Mouse (Mus musculus) limb, embryonic 10.5 days (tissue): ENCODE measurements around the gene Ctsk. TPM values are rescaled to one million over a fixed set of nuclear protein-coding genes. Genes with fewer than 3 reads are reported as not detected.
"Not testable (repeated sequence)": the region's sequence is repeated elsewhere in the genome, so short reads cannot be mapped to it uniquely, and the experiment has no call there.

ENCODE experiments used
- DNase-seq: peaks from one replicate; pipeline ENCODE4 v3.0.0-alpha.2; 2017; ENCODE audit warnings: low spot score
- H3K27ac ChIP-seq: fragments of 300-500 bp; sonication (generic); 2 replicates; pipeline ENCODE4 v1.5.1; 2016; ENCODE audit warnings: mild to moderate bottlenecking
- H3K27me3 ChIP-seq: fragments of 300-500 bp; sonication (generic); 2 replicates; pipeline ENCODE4 v1.6.1; 2016; ENCODE audit warnings: low read depth, mild to moderate bottlenecking; ENCODE audit not compliant: poor library complexity, severe bottlenecking
- H3K36me3 ChIP-seq: fragments of 300-500 bp; sonication (generic); 2 replicates; pipeline ENCODE4 v1.6.1; 2016; ENCODE audit warnings: mild to moderate bottlenecking, moderate library complexity
- H3K4me1 ChIP-seq: fragments of 300-500 bp; sonication (generic); 2 replicates; pipeline ENCODE4 v1.6.1; 2016
- H3K4me3 ChIP-seq: fragments of 300-500 bp; sonication (generic); 2 replicates; pipeline ENCODE4 v1.5.1; 2016; ENCODE audit warnings: mild to moderate bottlenecking, moderate library complexity
- H3K9me3 ChIP-seq: fragments of 300-500 bp; sonication (generic); replicated peaks from 2 replicates; pipeline ENCODE4 v1.6.1; 2016; ENCODE audit warnings: mild to moderate bottlenecking
- WGBS: fragments of 180-500 bp; shearing (Covaris S2); methylation state at CpG from one replicate; pipeline ENCODE4 v1.1.7; 2016; 5-methylcytosine and 5-hydroxymethylcytosine counted together
- polyA plus RNA-seq: library from polyadenylated mRNA; unstranded; fragments of >200 nt; fragmentation: Nextera tagmentation; extraction: Ambion mirVana; gene quantifications from 2 replicates; pipeline ENCODE4 v1.2.1, GENCODE M21; 2016

Gene Ctsk
- polyA plus RNA-seq, 1 experiment from 2014 or later: 4.2 TPM

GRCm38 (mm10) chr3:95529814-95530213 is 30.8 kb downstream of the Ctsk start:
- H3K4me1 ChIP-seq: no peaks in the 10 kb centered on the region
- no peak for DNase-seq
- no peak overlapping the region for H3K27ac ChIP-seq
- no peak overlapping the region for H3K4me3 ChIP-seq
- H3K27me3 ChIP-seq: no peaks in the 10 kb centered on the region
- H3K36me3 ChIP-seq: no peaks in the 10 kb centered on the region
- WGBS: 92% methylated on average over 6 of the region's 6 CpGs
- H3K9me3 ChIP-seq: no peaks in the 10 kb centered on the region

GRCm38 (mm10) chr3:95531025-95531424 is 32.0 kb downstream of the Ctsk start:
- H3K4me3 ChIP-seq: no peak overlapping the region
- H3K36me3 ChIP-seq: no peaks in the 10 kb centered on the region
- no peak overlapping the region for H3K27ac ChIP-seq
- H3K4me1 ChIP-seq: no peaks in the 10 kb centered on the region
- H3K27me3 ChIP-seq: no peaks in the 10 kb centered on the region
- no peaks in the 10 kb centered on the region for H3K9me3 ChIP-seq
- no peak for DNase-seq
- 97% methylated on average over 1 of the region's 1 CpGs for WGBS

- H3K27me3 ChIP-seq: no peaks in the 10 kb centered on the region
- 92% methylated on average over 5 of the region's 5 CpGs for WGBS
- no peaks in the 10 kb centered on the region for H3K9me3 ChIP-seq
- no peak for DNase-seq
- no peak overlapping the region for H3K27ac ChIP-seq
- H3K36me3 ChIP-seq: no peaks in the 10 kb centered on the region
- no peaks in the 10 kb centered on the region for H3K4me1 ChIP-seq
- H3K4me3 ChIP-seq: no peak overlapping the region
Measured at GRCm38 (mm10) chr3:95533364-95533763, 34.3 kb downstream of the Ctsk start.

- 77% methylated on average over 1 of the region's 1 CpGs for WGBS
- no peaks in the 10 kb centered on the region for H3K27me3 ChIP-seq
Measured at GRCm38 (mm10) chr3:95534927-95535326, 35.9 kb downstream of the Ctsk start.

GRCm38 (mm10) chr3:95538936-95539335 is 39.9 kb downstream of the Ctsk start:
- no peak overlapping the region for H3K27ac ChIP-seq
- H3K4me1 ChIP-seq: no peaks in the 10 kb centered on the region
- H3K4me3 ChIP-seq: no peak overlapping the region
- no peaks in the 10 kb centered on the region for H3K27me3 ChIP-seq
- H3K36me3 ChIP-seq: no peaks in the 10 kb centered on the region
- 90% methylated on average over 10 of the region's 10 CpGs for WGBS
- no peak for DNase-seq
- no peaks in the 10 kb centered on the region for H3K9me3 ChIP-seq

More at GRCm38 (mm10) chr3:95534927-95535326, 35.9 kb downstream of the Ctsk start:
- H3K4me3 ChIP-seq: no peak overlapping the region
- H3K36me3 ChIP-seq: no peaks in the 10 kb centered on the region
- H3K27ac ChIP-seq: no peak overlapping the region
- DNase-seq: no peak
- H3K9me3 ChIP-seq: no peaks in the 10 kb centered on the region
- no peaks in the 10 kb centered on the region for H3K4me1 ChIP-seq

GRCm38 (mm10) chr3:95539837-95540236 is 40.8 kb downstream of the Ctsk start:
- Histone ChIP-seq H3K4me3 (no peak overlapping the region), H3K9me3 (no peaks in the 10 kb centered on the region), H3K27me3 (no peaks in the 10 kb centered on the region), H3K4me1 (no peaks in the 10 kb centered on the region), H3K36me3 (no peaks in the 10 kb centered on the region), H3K27ac (no peak overlapping the region)
- no peak for DNase-seq
- WGBS: 88% methylated on average over 4 of the region's 4 CpGs

- not testable (repeated sequence) for H3K27me3 ChIP-seq, DNase-seq, H3K4me3 ChIP-seq, H3K9me3 ChIP-seq, H3K4me1 ChIP-seq, H3K36me3 ChIP-seq, H3K27ac ChIP-seq
- WGBS: 85% methylated on average over 2 of the region's 2 CpGs
Measured at GRCm38 (mm10) chr3:95541186-95541585, 42.1 kb downstream of the Ctsk start.

GRCm38 (mm10) chr3:95542171-95542570 is 43.1 kb downstream of the Ctsk start:
- DNase-seq: no peak
- no peak overlapping the region for H3K27ac ChIP-seq
- no peaks in the 10 kb centered on the region for H3K9me3 ChIP-seq
- no peaks in the 10 kb centered on the region for H3K27me3 ChIP-seq
- no peaks in the 10 kb centered on the region for H3K4me1 ChIP-seq
- no peak overlapping the region for H3K4me3 ChIP-seq
- no peaks in the 10 kb centered on the region for H3K36me3 ChIP-seq

GRCm38 (mm10) chr3:95542981-95543380 is 43.9 kb downstream of the Ctsk start:
- H3K4me3 ChIP-seq: no peak overlapping the region
- WGBS: 74% methylated on average over 7 of the region's 7 CpGs
- no peaks in the 10 kb centered on the region for H3K27me3 ChIP-seq
- DNase-seq: no peak
- no peaks in the 10 kb centered on the region for H3K9me3 ChIP-seq
- no peak overlapping the region for H3K27ac ChIP-seq
- H3K36me3 ChIP-seq: no peaks in the 10 kb centered on the region
- H3K4me1 ChIP-seq: no peaks in the 10 kb centered on the region

- Histone ChIP-seq H3K36me3 (no peaks in the 10 kb centered on the region), H3K27me3 (no peaks in the 10 kb centered on the region)
- WGBS: 81% methylated on average over 1 of the region's 1 CpGs
Measured at GRCm38 (mm10) chr3:95550176-95550575, 51.1 kb downstream of the Ctsk start.

GRCm38 (mm10) chr3:95553986-95554385 is 54.9 kb downstream of the Ctsk start:
- DNase-seq: no peak
- 74% methylated on average over 3 of the region's 3 CpGs for WGBS
- H3K9me3 ChIP-seq: no peaks in the 10 kb centered on the region
- H3K27ac ChIP-seq: no peak overlapping the region
- H3K4me3 ChIP-seq: no peak overlapping the region
- H3K36me3 ChIP-seq: no peaks in the 10 kb centered on the region
- no peaks in the 10 kb centered on the region for H3K27me3 ChIP-seq
- no peaks in the 10 kb centered on the region for H3K4me1 ChIP-seq

More at GRCm38 (mm10) chr3:95550176-95550575, 51.1 kb downstream of the Ctsk start:
- Histone ChIP-seq H3K27ac (no peak overlapping the region), H3K4me1 (no peaks in the 10 kb centered on the region), H3K4me3 (no peak overlapping the region), H3K9me3 (no peaks in the 10 kb centered on the region)
- DNase-seq: no peak

Other genes with a start within 250 kb of the Ctsk start
- 0.35 and 0.79 TPM in 2 replicates for gene Bnipl, start 248.1 kb upstream of the Ctsk start, polyA plus RNA-seq
- 25.8 and 33.0 TPM in 2 replicates for gene Mindy1, start 217.9 kb upstream of the Ctsk start, polyA plus RNA-seq
- 27.7 and 30.5 TPM in 2 replicates for gene Prune1, start 217.2 kb upstream of the Ctsk start, polyA plus RNA-seq
- gene Anxa9, start 192.1 kb upstream of the Ctsk start, polyA plus RNA-seq: 1.2 and 1.6 TPM in 2 replicates
- gene Cers2, start 184.5 kb upstream of the Ctsk start, polyA plus RNA-seq: 131 and 144 TPM in 2 replicates
- gene Setdb1, start 142.1 kb upstream of the Ctsk start, polyA plus RNA-seq: 57.1 and 62.9 TPM in 2 replicates
- gene 4930558C23Rik, start 96.4 kb upstream of the Ctsk start, polyA plus RNA-seq: not detected in 2 replicates
- gene Arnt, start 64.9 kb upstream of the Ctsk start, polyA plus RNA-seq: 32.3 and 43.5 TPM in 2 replicates
- 1.0 and 3.3 TPM in 2 replicates for gene Ctss, start 27.5 kb downstream of the Ctsk start, polyA plus RNA-seq
- 0.10 TPM in 1 of 2 replicates, not detected in the other for gene Hormad1, start 60.4 kb downstream of the Ctsk start, polyA plus RNA-seq
- gene Golph3l, start 89.7 kb downstream of the Ctsk start, polyA plus RNA-seq: 25.9 and 31.8 TPM in 2 replicates
- 74.6 and 88.2 TPM in 2 replicates for gene Ensa, start 125.7 kb downstream of the Ctsk start, polyA plus RNA-seq
- gene Mcl1, start 159.5 kb downstream of the Ctsk start, polyA plus RNA-seq: 49.7 and 52.1 TPM in 2 replicates
- 0.63 and 0.77 TPM in 2 replicates for gene Adamtsl4, start 188.7 kb downstream of the Ctsk start, polyA plus RNA-seq
- 7.5 and 11.1 TPM in 2 replicates for gene Ecm1, start 240.3 kb downstream of the Ctsk start, polyA plus RNA-seq